Mouse (Mus musculus): ENCODE results near the gene Thbs2. TPM values are rescaled to one million over a fixed set of nuclear protein-coding genes. Genes with fewer than 3 reads are reported as not detected.

Thbs2 gene
- total RNA-seq, 2 experiments from 2014 or later: 4.1 to 4.2 TPM

DNA sequence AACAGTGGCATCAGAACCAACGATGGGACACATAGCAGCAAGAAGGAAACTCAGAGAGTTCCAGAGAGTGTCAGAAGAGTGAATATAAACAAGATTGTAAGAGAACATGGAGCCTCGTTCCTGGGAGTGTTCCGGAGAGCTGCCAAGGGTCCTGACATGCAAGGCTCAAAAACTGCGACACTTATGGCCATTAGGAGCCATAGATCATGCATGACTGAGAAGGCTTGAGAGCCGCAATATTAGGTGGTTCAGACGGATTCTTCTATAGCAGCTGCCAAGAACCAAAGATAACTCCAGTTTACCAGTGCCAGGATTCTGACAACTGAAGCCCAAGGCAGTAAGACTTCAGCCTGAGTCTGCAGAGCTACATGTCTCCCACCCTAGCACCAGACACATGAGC, 3.1 kb upstream of the Thbs2 start:
- DNase-seq (ENCODE audit: low spot score in 2 of 2): no peak

DNA sequence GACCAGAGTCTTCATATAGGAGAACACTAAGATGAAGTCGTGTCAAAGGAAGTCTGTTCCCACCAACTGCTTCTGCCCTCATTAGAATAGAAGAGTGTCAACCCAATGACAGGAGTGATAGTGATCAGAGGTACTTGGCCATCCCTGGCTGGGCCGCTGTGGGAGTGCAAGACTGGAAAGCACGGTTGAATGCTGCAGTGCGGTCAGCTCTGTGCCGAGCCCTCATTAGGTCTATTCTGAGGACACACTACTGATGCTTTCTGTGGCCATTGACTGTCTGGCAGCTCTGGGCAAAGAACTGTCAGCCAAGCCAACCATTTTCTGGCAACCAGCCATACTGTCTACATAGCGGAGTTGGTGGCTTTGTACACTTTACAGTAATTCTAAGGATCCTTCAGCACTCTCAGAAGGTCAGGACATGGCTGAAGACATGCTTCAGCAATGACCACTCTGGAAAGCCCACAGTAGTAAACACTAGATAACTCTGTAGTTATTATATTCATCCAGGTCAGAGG, 2.3 kb upstream of the Thbs2 start:
- DNase-seq (ENCODE audit: low spot score in 2 of 2): no peak

DNA sequence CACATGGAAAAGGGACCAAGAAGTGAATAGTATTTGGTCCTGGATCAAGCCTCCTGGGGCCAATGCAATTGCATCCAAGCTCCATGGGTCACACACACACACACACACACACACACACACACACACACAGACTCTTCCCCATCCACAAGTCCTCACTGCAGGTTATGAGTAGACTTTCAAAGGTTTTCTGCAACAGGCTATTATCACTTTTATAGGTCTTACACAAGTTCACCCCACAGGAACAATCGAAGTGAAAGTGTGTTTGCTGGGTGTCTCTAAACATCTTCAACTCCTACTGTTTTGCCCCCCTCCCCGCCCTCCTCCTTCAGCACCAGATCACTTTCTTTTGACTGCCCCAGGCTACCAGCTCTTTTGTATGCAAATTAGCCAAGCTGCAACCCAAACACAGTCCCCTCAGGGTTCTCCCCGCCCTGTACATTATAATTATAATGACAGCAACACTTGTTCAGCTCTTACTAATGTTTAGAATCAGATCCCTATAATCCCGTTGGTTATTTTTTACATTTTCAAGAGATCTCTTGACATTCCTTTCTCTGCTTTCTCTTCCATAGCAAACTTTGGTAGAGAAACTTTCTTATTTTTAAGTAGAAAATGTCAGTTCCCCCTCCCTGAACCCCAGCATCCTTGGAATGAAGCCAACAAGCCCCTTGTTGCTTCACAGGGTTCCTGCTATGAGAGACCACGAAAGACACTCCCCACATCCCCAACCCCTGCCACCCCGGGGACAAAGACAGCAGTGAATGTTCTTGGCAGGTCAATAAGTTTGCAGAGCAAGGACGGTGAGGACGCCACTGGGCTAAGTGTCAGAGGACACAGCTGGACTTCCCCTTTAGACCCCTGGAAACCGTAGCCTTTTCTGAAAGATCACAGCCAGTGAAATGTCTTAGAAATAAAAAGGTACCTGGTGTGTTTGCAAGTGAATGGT, 714 bp downstream of the Thbs2 start:
- DNase-seq (ENCODE audit: low spot score in 2 of 2): no peak

- DNase-seq (ENCODE audit: low spot score in 2 of 2): no peak
These were observed 2.1 kb downstream of the Thbs2 start for GRCm38 (mm10) chr17:14691901-14692300.

DNA sequence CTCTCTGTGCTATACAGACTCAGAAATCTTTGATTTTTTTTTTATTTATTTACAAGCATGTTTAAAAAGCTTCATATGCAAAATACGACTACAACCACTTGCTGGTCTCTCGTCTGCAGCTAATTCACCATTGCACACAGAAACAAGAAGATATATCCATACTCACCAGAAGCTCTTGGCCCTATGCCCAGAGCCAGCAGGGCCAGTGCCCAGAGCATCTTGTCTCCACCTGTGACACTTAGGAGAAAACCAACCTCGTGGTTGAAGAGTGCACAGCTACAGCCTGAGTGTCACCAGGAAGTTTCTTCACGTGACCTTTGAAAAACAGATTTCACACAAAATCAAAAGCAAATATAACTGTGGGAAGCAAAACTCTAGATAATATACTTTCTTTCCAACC, 2.8 kb downstream of the Thbs2 start:
- DNase-seq (ENCODE audit: low spot score in 2 of 2): no peak

DNA sequence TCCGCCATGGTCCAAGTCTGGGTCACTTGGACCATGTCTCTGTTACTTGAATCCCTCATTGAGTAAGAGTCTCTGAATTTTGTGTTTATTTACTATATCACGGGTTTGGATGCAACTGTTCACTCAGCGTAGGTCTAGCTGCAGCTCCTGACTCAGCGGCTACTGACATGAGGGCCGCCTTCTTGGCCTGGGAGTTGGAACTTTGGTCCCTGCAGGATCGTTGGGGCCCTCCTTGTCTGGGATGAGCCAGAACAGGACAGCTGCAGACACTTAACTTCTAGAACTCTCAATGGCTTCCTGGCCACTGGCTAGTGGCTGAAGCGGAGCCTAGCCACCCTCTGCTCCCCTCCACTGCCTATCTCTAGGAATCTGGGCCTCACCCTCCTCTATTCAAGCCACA, 11.2 kb downstream of the Thbs2 start:
- DNase-seq (ENCODE audit: low spot score in 2 of 2): no peak

- no peak for DNase-seq (ENCODE audit: low spot score in 2 of 2)
These were observed 13.0 kb downstream of the Thbs2 start for GRCm38 (mm10) chr17:14681047-14681446.

- DNase-seq (ENCODE audit: low spot score in 2 of 2): no peak
These were observed 16.8 kb downstream of the Thbs2 start for GRCm38 (mm10) chr17:14677198-14677597.

DNA sequence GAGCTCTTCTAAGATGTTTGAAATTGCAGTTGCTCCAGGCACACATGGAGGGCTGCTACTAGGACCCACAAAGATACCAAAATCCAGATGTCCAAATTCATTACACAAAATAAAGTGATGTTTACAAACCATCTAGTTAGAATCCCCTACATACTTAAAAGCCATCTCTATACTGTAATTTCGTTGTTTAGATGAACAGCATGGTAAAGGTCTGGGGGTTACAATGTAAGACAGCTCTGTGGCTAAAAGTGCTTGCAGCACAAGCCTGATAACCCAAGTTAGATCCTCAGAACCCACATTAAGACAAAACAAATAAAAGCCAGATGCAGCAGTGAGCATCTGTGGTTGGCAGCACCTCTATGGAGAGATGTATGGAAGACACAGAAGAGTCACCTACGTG, 18.5 kb downstream of the Thbs2 start:
- DNase-seq (ENCODE audit: low spot score in 2 of 2): no peak

GRCm38 (mm10) chr17:14672402-14672801, 21.6 kb downstream of the Thbs2 start:
- peak; percentile 52 to 62 for DNase-seq (ENCODE audit: low spot score in 2 of 2)

DNA sequence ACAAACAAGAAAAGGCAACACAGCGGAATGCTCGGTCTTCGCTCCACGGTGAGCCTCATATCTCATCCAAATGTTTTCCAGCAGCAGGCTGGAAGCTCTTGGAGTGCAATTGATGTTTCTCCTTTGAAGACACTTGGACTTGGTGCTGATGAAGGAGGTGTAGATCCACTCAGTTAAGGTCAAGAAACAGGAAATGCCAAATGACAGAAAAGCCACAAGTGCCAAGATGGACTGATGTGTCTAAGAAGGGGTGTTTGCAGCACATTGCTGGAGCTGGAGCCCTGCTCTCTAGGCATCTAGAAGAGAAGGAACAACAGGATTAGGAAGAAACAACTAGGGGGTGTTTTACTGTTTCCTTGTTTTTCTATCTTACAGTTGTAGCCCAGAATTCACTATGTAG, 26.8 kb downstream of the Thbs2 start:
- DNase-seq (ENCODE audit: low spot score in 2 of 2): no peak

DNA sequence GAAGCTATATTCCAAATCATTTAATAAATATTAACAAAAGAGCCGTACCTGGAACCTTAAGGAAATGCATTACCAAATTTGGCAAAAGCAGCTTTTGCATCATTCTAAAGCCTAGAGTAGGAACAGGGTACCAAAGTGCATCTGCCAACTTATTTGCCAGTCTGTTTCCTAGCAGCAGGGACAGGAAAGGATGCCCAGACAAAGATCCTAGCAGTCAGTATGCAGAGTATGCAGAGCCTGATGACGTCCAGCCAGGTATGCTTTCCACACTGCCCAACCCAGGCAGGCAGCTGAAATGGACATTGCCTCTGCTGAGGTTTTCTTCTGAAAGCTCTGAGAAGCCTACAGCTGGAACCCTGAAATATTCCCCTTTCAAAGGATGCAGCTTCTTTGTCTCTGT, 27.6 kb downstream of the Thbs2 start:
- no peak for DNase-seq (ENCODE audit: low spot score in 2 of 2)

DNA sequence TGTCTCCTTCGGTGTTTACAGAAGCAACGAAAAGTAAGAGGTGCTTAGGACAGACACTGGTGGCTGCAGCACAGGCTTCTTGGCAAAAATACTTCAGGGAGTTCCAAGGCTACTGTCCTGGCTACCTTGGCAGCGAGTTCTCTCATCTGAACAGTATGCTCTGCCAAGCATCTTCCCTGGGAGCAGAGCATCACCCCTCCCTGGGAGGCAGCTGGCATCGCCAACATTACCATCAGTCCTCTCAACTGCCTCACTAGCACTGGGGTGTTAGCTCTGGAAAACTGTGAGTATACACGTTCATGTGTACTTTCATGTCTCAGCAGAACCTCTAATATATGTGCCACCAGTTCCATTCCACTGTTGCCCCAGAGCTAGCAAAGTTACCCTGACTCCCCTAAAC, 30.7 kb downstream of the Thbs2 start:
- DNase-seq (ENCODE audit: low spot score in 2 of 2): no peak

GRCm38 (mm10) chr17:14662409-14662808, 31.6 kb downstream of the Thbs2 start:
- no peak for DNase-seq (ENCODE audit: low spot score in 2 of 2)

GRCm38 (mm10) chr17:14659746-14660145, 34.3 kb downstream of the Thbs2 start:
- no peak for DNase-seq (ENCODE audit: low spot score in 2 of 2)

GRCm38 (mm10) chr17:14658123-14658522, 35.9 kb downstream of the Thbs2 start:
- DNase-seq (ENCODE audit: low spot score in 2 of 2): no peak

DNA sequence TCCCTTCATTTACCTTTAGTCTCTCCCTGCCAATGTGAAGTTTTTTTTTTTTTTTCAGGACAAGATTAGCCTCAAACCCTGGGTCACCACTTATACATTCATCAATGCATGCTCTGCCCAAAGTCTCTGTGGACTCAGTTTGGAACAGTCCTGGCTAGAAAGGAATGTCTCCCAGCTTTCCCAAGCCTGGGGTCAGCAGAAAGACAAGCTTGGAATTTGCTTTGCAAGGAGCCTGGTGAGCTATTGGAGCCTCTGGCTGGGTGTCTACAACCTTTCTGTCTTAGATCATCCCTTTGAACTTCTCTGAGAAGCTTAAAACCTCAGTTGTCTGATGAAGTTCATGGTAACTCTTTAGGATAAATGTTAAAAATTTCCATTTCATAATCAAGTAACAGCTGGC, 36.9 kb downstream of the Thbs2 start:
- DNase-seq (ENCODE audit: low spot score in 2 of 2): no peak

DNA sequence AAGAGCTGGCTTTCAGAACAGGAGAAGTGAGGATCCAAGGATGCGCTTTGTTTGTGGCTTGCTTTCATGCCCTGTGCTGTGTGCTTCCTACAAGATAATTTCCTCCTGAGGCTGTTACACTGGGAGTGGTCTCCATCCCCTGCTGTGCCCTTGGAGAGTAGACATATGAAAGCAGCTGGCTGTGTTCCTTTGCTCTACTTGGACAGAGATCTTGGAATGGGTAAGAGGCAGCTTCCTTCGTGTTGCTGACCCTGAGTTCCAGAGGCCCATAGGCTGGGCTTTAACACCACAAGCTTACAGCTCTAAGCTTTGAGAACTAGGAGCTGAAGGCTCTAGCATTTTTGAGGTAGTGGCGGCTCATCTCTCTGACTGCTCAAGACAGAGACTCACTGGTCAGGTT, 39.1 kb downstream of the Thbs2 start:
- no peak for DNase-seq (ENCODE audit: low spot score in 2 of 2)

DNA sequence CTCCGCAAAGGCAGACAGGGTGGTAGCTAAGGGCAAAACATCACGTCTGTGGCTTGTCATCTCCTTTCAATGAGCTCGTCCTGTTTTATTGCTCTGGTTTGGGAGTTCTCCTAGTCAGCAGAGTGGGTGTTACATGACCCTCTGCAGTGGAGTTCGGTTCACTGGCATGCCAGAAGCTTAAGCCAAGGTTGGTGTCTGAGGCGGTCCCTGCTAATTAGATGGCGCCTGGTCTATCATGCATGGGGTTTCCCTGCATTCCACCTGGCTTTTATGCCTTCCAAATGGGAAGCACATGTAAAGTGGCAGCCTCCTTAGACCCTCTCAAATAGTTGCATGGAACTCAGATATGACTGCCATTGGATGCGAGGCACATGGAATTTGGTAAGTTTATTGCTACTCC, 42.0 kb downstream of the Thbs2 start:
- DNase-seq (ENCODE audit: low spot score in 2 of 2): no peak

GRCm38 (mm10) chr17:14647996-14648640, 45.9 kb downstream of the Thbs2 start:
- DNase-seq (ENCODE audit: low spot score in 2 of 2): no peak

- no peak for DNase-seq (ENCODE audit: low spot score in 2 of 2)
These were observed 50.0 kb downstream of the Thbs2 start for GRCm38 (mm10) chr17:14643996-14644395.

- peak in 1 of 2 experiments; percentile 28 for DNase-seq (ENCODE audit: low spot score in 2 of 2)
These were observed 53.5 kb downstream of the Thbs2 start for GRCm38 (mm10) chr17:14640351-14641115.
